Mouse (Mus musculus) heart, postnatal 0 days (tissue): ENCODE data around the gene Eif5a2.

Experiments
- CTCF ChIP-seq: IDR thresholded peaks from 2 replicates; pipeline ENCODE4 v1.5.1; 2016; ENCODE audit warnings: antibody characterized with exemption, control low read depth, low read depth
- EP300 ChIP-seq: IDR thresholded peaks from 2 replicates; pipeline ENCODE4 v1.6.1; 2016; ENCODE audit warnings: antibody characterized with exemption, low read depth

DNA sequence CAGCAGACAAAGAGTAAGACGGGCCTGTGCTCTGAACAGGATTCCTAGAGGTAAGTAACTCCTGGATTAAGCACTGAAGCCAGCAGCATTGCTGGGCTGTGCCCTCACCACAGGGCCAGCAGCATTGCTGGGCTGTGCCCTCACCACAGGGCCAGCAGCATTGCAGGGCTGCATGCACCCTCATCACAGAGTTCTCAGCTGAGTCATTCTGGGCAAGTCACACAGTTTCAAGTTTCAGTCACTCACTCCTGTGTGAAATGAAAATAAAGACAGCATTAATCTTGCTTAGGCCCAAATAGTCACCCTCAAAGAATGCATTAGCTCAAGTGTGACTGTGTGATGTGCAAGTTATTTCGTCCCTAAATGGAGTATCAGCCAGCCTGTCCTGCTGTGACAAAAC is 46.4 kb upstream of the Eif5a2 start:
- TF ChIP-seq CTCF: no peak
- no peak for TF ChIP-seq EP300
